Mouse (Mus musculus) heart, adult 10 weeks (tissue): ENCODE data around the gene Parp3. TPM values are rescaled to one million over a fixed set of nuclear protein-coding genes. Genes with fewer than 3 reads are reported as not detected.

Experiments used
- polyA plus RNA-seq: library from polyadenylated mRNA; stranded (reverse); fragments of 350-450 nt; fragmentation: Illumina TruSeq; extraction: RNeasy Lipid Tissue Mini Kit (QIAGEN cat#74804); gene quantifications from one replicate; pipeline ENCODE4 v1.2.3, GENCODE M21; 2014; ENCODE audit warnings: low read depth, low replicate concordance

The Parp3 gene
- 36.3 TPM for polyA plus RNA-seq

DNA sequence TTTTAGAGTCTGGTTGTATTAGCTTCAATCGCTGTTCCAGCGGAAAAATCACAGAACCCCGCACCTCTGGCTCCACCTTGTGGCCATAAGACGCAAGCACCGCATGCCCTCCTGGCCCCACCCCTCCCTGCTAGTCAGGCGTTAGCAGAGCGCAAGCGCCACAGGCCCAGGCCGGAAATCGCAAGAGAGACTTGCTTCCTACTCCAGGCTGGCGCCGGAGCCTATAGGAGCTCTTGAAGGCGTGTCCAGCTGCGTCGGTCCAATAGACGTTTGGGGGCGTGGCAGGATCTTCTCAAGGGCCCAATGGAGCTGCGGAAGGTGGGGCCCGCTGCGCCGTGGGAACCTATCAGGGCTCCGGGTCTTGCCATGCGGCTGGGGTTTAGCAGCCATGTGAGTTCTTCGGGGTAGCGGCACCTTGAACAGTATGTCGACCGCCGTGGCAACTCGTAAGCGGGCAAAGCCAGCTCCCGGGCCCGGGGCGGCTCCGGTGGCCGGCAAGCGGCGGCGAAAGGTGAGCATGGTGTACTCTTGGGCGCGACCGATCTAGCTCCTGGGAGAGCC lies at the start of gene Parp3:
Parp3 (minus strand) TSS at position 26 of the 561 bp plus-strand sequence.

DNA sequence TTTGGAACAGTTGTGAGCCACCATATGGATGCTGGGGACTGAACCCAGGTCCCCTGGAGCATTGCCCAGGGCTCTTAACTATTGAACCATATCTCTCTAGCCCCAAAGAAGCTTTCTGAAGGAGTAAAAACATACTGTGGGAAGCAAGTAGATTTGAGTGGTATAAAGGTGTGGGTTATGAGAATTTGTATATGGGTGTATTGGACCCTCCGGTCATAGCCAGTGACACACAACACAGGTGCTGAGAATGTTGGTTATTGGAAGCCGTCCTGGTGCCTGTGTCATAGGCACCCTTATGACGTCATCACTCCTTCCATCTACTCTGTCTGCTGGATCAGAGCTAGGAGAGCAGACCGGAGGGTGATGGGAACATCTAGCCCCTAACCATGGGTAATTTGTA lies 37.5 kb upstream of the Parp3 start, which contains the start of gene Iqcf5:
Iqcf5 (plus strand) TSS at position 301 of the 400 bp plus-strand sequence.

DNA sequence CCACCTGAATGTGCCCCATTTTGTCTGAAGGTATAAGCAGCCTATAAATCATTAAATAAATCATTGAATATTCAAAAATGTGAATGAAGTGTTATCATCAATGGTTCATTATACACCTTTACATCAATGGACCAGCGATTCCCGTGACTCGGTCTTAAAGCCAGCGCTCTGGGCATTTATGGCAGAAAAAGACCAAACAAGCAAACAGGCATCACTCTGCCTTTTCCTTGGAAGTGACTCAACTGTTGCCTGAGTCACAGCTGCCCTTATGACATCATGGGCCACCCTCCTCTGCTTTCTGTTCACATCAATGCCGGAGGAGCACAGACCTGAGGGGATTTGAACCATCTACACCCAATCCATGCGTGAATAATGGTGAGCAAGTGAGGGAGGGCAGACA lies 22.9 kb upstream of the Parp3 start, which contains the start of gene Iqcf1:
Iqcf1 (plus strand) TSS at position 301 of the 400 bp plus-strand sequence.

DNA sequence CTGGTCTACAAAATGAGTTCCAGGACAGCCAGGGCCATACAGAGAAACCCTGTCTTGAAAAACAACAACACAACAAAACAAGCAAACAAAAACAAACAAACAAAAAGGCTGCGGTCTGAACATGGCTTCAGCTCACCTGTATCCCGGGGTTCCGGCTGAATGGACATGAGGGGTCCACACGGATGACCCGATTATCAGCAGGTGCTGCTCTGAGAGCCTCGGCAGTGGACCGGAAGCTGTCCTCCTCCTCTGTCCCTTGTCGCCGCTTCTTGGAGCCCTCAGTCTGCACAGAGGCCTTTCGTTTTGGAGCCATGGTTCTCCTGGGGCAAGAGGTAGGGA lies 1.1 kb downstream of the Parp3 start, which contains the start of gene Rrp9:
Rrp9 (plus strand) TSS at position 301 of the 339 bp plus-strand sequence.

DNA sequence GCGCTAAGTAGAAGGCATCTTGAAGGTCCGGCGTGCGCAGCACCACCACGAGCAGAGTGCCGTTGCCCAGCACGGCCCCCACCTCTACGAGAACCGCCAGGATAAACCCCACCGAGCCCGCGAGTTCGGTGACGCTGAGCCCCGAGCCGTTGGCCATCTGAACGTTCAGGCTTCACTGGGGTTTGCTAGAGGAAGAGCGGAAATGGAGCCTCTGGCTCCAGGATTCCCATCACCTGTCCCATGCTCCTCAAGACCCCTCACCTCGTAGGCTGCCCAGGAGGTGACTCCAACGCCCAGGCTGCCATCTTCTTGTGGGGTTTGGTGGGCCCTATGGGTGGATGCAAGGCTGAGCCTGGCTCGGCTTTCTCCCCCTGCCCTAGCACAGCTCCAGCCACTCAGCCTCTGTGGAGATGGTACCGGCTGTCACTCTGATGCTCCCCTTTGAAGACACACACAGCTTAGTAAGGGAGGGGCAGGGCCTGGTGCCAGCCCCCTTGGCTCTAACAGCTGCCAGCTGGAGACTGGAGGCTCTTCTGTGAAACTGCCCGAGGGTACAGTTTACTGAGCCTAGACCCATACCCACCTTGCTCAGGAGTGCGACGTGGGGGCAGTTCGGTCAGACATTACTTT lies 11.1 kb downstream of the Parp3 start, which contains the start of gene Gpr62:
Gpr62 (minus strand) TSS at position 368 of the 630 bp plus-strand sequence.

DNA sequence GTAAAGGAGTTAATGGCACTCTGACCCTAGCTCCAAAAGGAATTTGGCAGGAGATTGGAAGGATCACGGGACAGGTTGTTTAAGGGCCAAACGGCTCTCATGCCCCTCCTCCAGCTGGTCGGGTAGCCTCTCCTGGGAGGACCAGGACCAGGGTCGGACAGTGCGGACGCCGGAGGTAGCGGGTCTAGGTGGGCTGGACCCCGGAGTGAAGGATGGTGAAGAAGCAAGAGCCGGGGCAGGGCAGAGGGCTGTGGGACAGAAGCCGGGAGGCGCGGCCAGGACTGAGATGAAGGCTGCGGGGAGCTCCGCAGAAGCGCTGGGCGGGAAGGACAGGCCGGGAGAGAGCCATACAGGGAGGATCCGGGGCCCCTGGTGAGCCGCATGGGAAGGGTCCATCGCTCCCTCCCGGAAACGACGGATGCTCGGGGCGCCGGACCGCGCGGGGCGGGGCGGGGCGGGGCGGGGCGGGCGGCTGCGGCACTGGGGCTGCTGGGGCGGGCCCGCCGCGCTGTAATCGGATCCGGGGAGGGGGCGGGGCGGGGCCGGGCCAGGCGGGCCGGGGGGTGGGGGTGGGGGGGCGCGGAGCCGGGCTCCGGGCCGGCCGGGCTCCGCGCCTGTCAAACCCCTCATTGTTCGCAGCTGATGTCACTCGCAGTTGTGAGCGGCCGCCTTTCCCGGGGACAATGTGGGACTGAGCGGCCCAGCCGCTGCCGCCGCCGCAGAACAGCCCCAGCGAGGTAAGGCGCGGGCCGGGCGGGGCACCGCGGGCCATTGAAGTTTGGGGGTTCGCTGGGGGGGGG lies 23.3 kb downstream of the Parp3 start, which contains the start of gene Pcbp4:
Pcbp4 (plus strand) TSS at position 21 of the 800 bp plus-strand sequence.

DNA sequence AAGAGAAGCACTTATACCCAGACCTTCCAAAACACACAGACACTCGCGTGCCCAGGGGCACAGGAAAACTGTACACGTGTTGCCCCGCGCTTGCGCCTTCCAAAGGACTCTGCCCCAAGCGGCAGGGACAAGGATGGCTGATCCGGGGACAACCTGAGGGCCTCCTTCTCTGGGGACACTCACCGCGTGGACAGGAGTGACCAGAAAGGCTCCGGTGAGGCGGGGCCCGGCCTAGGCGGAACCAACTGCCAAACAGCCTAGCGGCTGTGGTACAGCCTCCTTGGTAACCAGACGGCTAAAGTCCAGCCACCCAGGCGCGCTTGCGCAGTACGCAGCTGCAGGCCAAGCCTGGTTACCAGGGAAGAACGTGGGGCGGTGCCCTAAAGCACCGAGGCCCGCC lies 29.4 kb downstream of the Parp3 start, which contains the start of the genes Abhd14b and Abhd14a:
Abhd14b (plus strand) TSS at position 112 of the 400 bp plus-strand sequence.
Abhd14a (minus strand) TSS at position 331 of the 400 bp plus-strand sequence.

DNA sequence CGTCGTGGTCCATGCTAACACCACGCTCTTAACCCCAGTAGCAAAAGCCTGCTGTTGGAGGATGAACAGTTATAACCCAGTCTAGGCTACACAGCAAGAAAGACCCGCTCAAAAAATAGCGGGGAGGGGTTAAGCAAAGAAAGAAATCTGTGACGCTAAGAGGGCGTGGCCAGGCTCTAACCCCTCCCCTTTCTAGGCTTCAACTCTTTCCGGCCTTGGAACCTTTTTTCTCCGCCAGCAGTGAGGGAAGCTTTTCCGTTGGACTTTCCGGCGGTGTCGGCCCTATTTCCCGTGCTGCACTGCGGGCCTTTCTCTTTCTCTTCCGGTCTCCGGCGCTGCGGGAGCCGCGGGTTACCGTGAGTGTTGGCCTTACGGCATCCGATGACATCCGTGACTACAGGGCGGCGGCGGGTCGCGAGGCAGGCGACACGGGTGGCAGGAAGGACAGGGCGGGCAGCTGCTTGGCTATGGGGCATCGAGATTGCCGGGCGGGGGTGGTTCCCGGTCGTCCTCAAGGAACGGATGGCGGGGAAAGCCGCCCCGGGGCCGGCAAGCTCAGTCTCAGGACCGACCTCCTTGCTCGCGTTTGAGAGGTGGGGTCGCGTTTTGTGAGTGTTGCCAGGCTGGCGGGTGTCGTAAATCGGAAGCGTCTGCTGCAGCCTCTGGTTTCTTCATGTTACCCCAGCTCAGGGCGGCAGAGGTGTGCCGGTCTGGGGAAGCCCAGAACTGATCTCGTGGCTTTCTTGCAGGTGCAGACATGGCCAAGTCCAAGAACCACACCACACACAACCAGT lies 47.3 kb downstream of the Parp3 start, which contains the start of gene Rpl29:
Rpl29 (plus strand) TSS at position 234 of the 794 bp plus-strand sequence.

Other genes with a start within 250 kb of the Parp3 start
- 310 TPM for gene Alas1, start 228.3 kb downstream of the Parp3 start, polyA plus RNA-seq
- 3.5 TPM for gene Poc1a, start 195.9 kb downstream of the Parp3 start, polyA plus RNA-seq
- gene Dusp7, start 108.3 kb downstream of the Parp3 start, polyA plus RNA-seq, result 35.6 TPM
- gene Rpl29, start 47.5 kb downstream of the Parp3 start, polyA plus RNA-seq, result 441 TPM
- gene Acy1, start 38.6 kb downstream of the Parp3 start, polyA plus RNA-seq, result 24.2 TPM
- 18.4 TPM for gene Abhd14b, start 29.5 kb downstream of the Parp3 start, polyA plus RNA-seq
- 22.9 TPM for gene Abhd14a, start 29.3 kb downstream of the Parp3 start, polyA plus RNA-seq
- 70.8 TPM for gene Pcbp4, start 23.7 kb downstream of the Parp3 start, polyA plus RNA-seq
- gene Gpr62, start 11.0 kb downstream of the Parp3 start, polyA plus RNA-seq, result not detected
- gene Rrp9, start 986 bp downstream of the Parp3 start, polyA plus RNA-seq, result 21.7 TPM
- gene Iqcf1, start 23.0 kb upstream of the Parp3 start, polyA plus RNA-seq, result not detected
- gene Iqcf5, start 37.6 kb upstream of the Parp3 start, polyA plus RNA-seq, result not detected
- not detected for gene Iqcf3, start 84.7 kb upstream of the Parp3 start, polyA plus RNA-seq
- not detected for gene Iqcf4, start 94.0 kb upstream of the Parp3 start, polyA plus RNA-seq
- gene Iqcf6, start 149.6 kb upstream of the Parp3 start, polyA plus RNA-seq, result not detected
- gene Grm2, start 179.1 kb upstream of the Parp3 start, polyA plus RNA-seq, result not detected
- gene Tex264, start 209.0 kb upstream of the Parp3 start, polyA plus RNA-seq, result 53.3 TPM